ENCODE assay signal across 9 mouse cellular contexts in genomic region chr4:63089484-63089883, GRCm38 (mm10).
DNase-seq lines count a peak whose midpoint lies in the region; ATAC-seq and TF ChIP-seq lines count a peak whose summit lies in the region.
"Had no signal": no experiment of that assay in that cellular context is flagged by ENCODE, and none has a peak within 500 bp of the region (broad histone marks: within the 10 kb centered on the region; RNA-seq: fewer than 3 reads in every experiment).

No protein-coding gene starts in this region.

- no peak for TF ChIP-seq CTCF in heart, postnatal 0 days (IDR thresholded peaks at IDR 0.05; ENCODE audit: low read depth)

- H3K27ac ChIP-seq in heart, postnatal 0 days (ENCODE audit: low read depth), result no peak overlapping the region
- H3K27ac ChIP-seq in midbrain, embryonic 11.5 days (ENCODE audit: low read depth, low read length), result no peak overlapping the region
- H3K27ac ChIP-seq: macrophage had no signal

- 0 out of 2 replicates have a peak, but pooled peaks have one; percentile 31 for ATAC-seq in heart, postnatal 0 days (ENCODE audit: insufficient read depth, low read depth)
- ATAC-seq in monocyte, adult 5-6 weeks (replicated peaks; ENCODE audit: insufficient number of reproducible peaks, low FRiP score, low TSS enrichment, poor library complexity, severe bottlenecking), result no peak
- ATAC-seq in granulocyte monocyte progenitor cell, adult 5-6 weeks (replicated peaks; ENCODE audit: poor library complexity, severe bottlenecking), result peak; percentile 40
- ATAC-seq in midbrain, embryonic 11.5 days (ENCODE audit: low FRiP score), result no peak

- H3K36me3 ChIP-seq in heart, postnatal 0 days (replicated peaks; ENCODE audit: control insufficient read depth, insufficient read depth, low read length), result no peaks in the 10 kb centered on the region
- peaks cover 8% of the 10 kb centered on the region; the same call in 1 of the 2 replicates for H3K36me3 ChIP-seq in midbrain, embryonic 11.5 days (ENCODE audit: control insufficient read depth, insufficient read depth, low read length)

- H3K9me3 ChIP-seq in heart, postnatal 0 days (replicated peaks; ENCODE audit: control insufficient read depth, low read length), result no peaks in the 10 kb centered on the region
- no peaks in the 10 kb centered on the region for H3K9me3 ChIP-seq in midbrain, embryonic 11.5 days (ENCODE audit: control insufficient read depth, low read length)

- H3K4me2 ChIP-seq in heart, postnatal 0 days (ENCODE audit: low read depth, low read length), result no peak overlapping the region
- H3K4me2 ChIP-seq in midbrain, embryonic 11.5 days, result no peak overlapping the region

- no peaks in the 10 kb centered on the region for H3K27me3 ChIP-seq in heart, postnatal 0 days (ENCODE audit: control insufficient read depth, insufficient read depth, low read length)
- H3K27me3 ChIP-seq in midbrain, embryonic 11.5 days (ENCODE audit: control insufficient read depth, insufficient read depth, low read length), result no peaks in the 10 kb centered on the region

- TF ChIP-seq EP300 in heart, postnatal 0 days (IDR thresholded peaks at IDR 0.05; ENCODE audit: low read depth), result no peak

- no peak overlapping the region for H3K9ac ChIP-seq in heart, postnatal 0 days (replicated peaks; ENCODE audit: low read depth, low read length)
- H3K9ac ChIP-seq in midbrain, embryonic 11.5 days (ENCODE audit: low read length), result no peak overlapping the region

- H3K4me1 ChIP-seq in heart, postnatal 0 days (ENCODE audit: control insufficient read depth, insufficient read depth), result peaks cover 9% of the 10 kb centered on the region; the same call in 1 of the 2 replicates
- H3K4me1 ChIP-seq in midbrain, embryonic 11.5 days (ENCODE audit: control insufficient read depth, insufficient read depth, low read length), result no peaks in the 10 kb centered on the region

- intact Hi-C loops in heart, postnatal 36 days (cut with DNase I), result no loop called here

- H3K4me3 ChIP-seq in heart, postnatal 0 days (ENCODE audit: low read depth, low read length), result no peak overlapping the region
- H3K4me3 ChIP-seq in midbrain, embryonic 11.5 days (ENCODE audit: low read depth, low read length), result no peak overlapping the region

- WGBS in heart, postnatal 0 days, result 81% methylated on average over 1 of the region's 1 CpGs
- 94% methylated on average over 1 of the region's 1 CpGs for WGBS in midbrain, embryonic 11.5 days

- DNase-seq in heart, postnatal 0 days (ENCODE audit: low spot score), result no peak
- DNase-seq in heart, postnatal 36 days, result no peak
- peak; percentile 13 to 23 for DNase-seq in monocyte, adult 2 months (ENCODE audit: low read depth in 1 of 2, low spot score in 2 of 2)
- DNase-seq in thymus, postnatal 25 days, result peak; percentile 69
- no peak for DNase-seq in lung, postnatal 36 days
- no peak for DNase-seq in midbrain, embryonic 11.5 days (ENCODE audit: low spot score, missing footprints)

Comparison
In these comparisons a context has a peak if more than half of its experiments do, and no peak if none do; other contexts are left out.
1. ATAC-seq: peak in heart, postnatal 0 days (single experiment) and granulocyte monocyte progenitor cell, adult 5-6 weeks (single experiment); none in monocyte, adult 5-6 weeks (single experiment) and midbrain, embryonic 11.5 days (single experiment).
2. DNase-seq: peak in monocyte, adult 2 months (2 of 2) and thymus, postnatal 25 days (single experiment); none in heart, postnatal 0 days (single experiment), heart, postnatal 36 days (0 of 2), lung, postnatal 36 days (single experiment) and midbrain, embryonic 11.5 days (single experiment).